Mouse (Mus musculus) liver, adult 2 months (tissue): ENCODE measurements at regions not wholly inside any gene's neighbourhood (a gene's known extent, or its start where the extent isn't known, plus 50 kb on each side); places are given as distances from the start of the nearest gene placed in this dataset.

ENCODE experiments used
- CTCF ChIP-seq: fragments of 200-500 bp; IDR thresholded peaks from 2 replicates; pipeline ENCODE4 v1.5.1; 2011; ENCODE audit warnings: low read depth, low read length, control low read depth
- POLR2A ChIP-seq: fragments of 200-500 bp; IDR thresholded peaks from 2 replicates; pipeline ENCODE4 v1.6.1; 2011; ENCODE audit warnings: low read length, control low read depth; ENCODE audit not compliant: insufficient read depth; ENCODE audit errors: extremely low read depth

DNA sequence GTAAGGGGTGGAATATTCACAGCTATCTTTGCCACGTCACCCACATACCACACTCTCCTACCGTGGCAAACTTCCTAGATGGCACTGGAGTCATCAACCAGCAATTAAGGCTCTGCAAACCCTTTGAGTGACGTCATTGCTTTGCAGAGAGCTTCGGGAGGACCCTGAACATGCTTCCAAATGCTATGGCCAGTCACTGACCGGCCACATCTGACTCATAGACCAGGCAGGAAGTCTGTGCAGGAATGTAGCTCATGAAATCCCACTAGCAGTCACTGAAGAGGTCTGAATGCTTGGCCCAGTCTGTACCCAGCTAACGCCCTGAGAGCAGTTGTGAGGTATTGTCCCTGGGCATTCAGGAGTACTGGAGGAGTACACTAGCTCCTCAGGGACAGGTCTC, 203.9 kb upstream of the Rbms3 start:
- TF ChIP-seq CTCF (no peak), POLR2A (no peak)
